Mouse (Mus musculus): ENCODE results near the gene Slc35a5. TPM values are rescaled to one million over a fixed set of nuclear protein-coding genes. Genes with fewer than 3 reads are reported as not detected.
A peak's percentile ranks its signal among the peaks of the same experiment; 100 is the strongest.

Slc35a5 gene
- polyA plus RNA-seq, 1 experiment from 2014 or later: 31.2 TPM

DNA sequence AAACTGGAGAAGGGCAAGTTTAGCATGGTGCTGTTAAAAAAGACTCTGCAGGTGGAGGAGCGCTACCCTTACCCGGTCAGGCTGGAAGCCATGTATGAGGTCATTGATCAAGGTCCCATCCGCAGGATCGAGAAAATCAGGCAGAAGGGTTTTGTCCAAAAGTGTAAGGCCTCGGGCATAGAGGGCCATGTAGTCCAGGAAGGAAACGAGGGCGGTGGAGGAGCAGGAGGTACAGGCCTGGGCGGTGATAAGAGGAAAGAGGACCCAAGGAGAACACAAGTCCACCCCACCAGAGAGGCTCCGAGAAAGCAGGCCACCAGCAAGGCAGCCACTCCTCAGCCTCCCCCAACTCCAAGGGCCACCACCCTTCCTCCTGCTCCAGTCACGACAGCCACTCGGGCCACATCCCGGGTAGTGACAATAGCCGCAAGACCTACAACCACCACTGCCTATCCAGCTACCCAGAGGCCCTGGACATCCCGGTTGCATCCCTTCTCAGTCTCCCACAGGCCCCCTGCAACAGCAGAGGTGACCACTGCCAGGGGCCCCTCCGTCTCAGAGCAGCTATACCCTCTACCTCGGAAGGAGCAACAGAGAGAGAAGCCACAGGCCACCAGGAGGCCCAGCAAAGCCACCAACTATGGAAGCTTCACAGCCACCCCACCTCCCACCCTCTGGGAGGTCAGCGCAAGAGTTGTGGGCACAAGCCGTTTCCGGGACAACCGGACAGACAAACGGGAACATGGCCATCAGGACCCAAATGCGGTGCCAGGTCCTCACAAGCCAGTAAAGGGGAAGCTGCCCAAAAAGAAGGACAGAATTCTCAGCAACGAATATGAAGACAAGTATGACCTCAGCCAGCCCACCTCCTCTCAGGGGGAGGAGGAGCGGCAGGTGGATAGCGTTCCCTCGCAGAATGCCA is 62.7 kb downstream of the Slc35a5 start:
- no peak for DNase-seq (ENCODE audit: low read depth, low spot score)
- ChIA-PET POLR2A (interaction anchor here (0.8 kb wide), 1 partner anchor 27 kb away, joined by 3 read pairs; no protein-coding TSS in a partner anchor), CTCF (interaction anchor here (0.9 to 1.6 kb wide), 3 partner anchors 26 to 370 kb away, joined by 3 to 4 read pairs (median 3); no protein-coding TSS in a partner anchor)
- in situ Hi-C loops (cut with MboI; ENCODE audit: low pct_unique_long_range_greater_than_20kb): no loop called here
- no peaks in the 10 kb centered on the region for H3K27me3 ChIP-seq
- TF ChIP-seq CTCF (IDR thresholded peaks at IDR 0.05): no peak
- ATAC-seq: no peak

DNA sequence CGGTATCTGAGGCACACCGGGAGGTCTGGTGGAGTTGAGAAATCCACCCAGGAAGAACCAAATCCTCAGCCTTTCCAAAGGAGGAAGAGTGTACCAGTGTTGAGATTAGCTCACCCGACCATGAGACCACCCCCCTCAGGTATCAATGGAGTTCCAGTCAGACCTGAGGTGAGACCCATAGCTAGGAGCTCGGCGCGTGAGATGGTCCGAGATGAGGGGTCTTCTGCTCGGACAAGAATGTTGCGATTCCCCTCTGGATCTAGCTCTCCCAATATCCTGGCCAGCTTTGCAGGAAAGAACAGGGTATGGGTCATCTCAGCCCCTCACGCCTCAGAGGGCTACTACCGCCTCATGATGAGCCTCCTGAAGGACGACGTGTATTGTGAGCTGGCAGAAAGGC is 63.5 kb downstream of the Slc35a5 start:
- no peak for ATAC-seq
- in situ Hi-C loops (cut with MboI; ENCODE audit: low pct_unique_long_range_greater_than_20kb): no loop called here
- TF ChIP-seq CTCF (IDR thresholded peaks at IDR 0.05): no peak
- DNase-seq (ENCODE audit: low read depth, low spot score): no peak
- ChIA-PET POLR2A (interaction anchor here (0.8 kb wide), 1 partner anchor 27 kb away, joined by 3 read pairs; no protein-coding TSS in a partner anchor), CTCF (interaction anchor here (0.9 to 1.6 kb wide), 3 partner anchors 27 to 369 kb away, joined by 3 to 4 read pairs (median 3); no protein-coding TSS in a partner anchor)
- no peaks in the 10 kb centered on the region for H3K27me3 ChIP-seq

GRCm38 (mm10) chr16:45094136-45094756 is 64.3 kb downstream of the Slc35a5 start:
- DNase-seq (ENCODE audit: low read depth, low spot score): no peak
- no peaks in the 10 kb centered on the region for H3K27me3 ChIP-seq
- no peak for TF ChIP-seq CTCF (IDR thresholded peaks at IDR 0.05)
- no peak for ATAC-seq
- ChIA-PET POLR2A (no interaction called here), CTCF (interaction anchor here (1.1 to 1.6 kb wide), 2 partner anchors 47 to 369 kb away, joined by 3 to 4 read pairs; no protein-coding TSS in a partner anchor)
- in situ Hi-C loops (cut with MboI; ENCODE audit: low pct_unique_long_range_greater_than_20kb): loop anchor here (5.0 kb wide), 1 partner anchor 48 kb away; no protein-coding TSS in a partner anchor

DNA sequence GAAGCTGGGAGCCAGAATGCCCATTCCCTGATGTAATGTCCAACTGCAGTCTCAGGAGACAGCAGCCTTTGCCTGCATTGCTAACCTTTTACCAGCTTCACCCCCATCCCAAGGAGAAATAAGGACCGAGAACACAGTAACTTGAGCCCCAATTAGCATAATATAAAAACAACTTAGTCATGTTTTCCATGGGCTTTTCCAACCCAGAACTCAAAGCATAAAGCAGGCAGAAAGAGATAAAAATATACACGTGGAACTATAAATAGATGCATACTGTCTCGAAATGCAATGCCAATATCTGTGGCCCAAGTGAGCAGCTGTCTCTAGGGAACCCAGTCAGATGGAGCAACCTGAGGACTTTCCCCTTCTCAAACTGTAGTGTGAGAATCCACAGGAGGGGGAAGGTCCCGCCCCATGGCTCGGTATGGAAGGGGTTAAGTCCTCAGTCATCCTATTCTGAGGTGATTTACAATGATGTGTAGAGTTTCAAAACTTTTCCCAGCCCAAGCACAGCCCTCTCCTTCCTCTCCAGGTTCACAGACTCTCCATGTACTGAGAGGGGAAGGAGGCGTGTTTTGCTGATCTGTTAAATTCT is 65.3 kb downstream of the Slc35a5 start, which contains the start of gene Ccdc80:
Gene Ccdc80 (plus strand): TSS at position 266 of the 595 bp plus-strand sequence.
- DNase-seq (ENCODE audit: low read depth, low spot score) (no peak), ATAC-seq (peak; percentile 56)
- ChIA-PET CTCF (interaction anchor here (0.8 to 1.0 kb wide), 5 partner anchors 14 to 352 kb away, joined by 3 read pairs; no protein-coding TSS in a partner anchor), POLR2A (interaction anchor here (0.8 to 1.2 kb wide), 3 partner anchors 16 to 27 kb away, joined by 3 to 6 read pairs (median 3); no protein-coding TSS in a partner anchor)
- no peaks in the 10 kb centered on the region for H3K27me3 ChIP-seq
- in situ Hi-C loops (cut with MboI; ENCODE audit: low pct_unique_long_range_greater_than_20kb): loop anchor here (5.0 kb wide), 1 partner anchor 49 kb away; no protein-coding TSS in a partner anchor
- no peak for TF ChIP-seq CTCF (IDR thresholded peaks at IDR 0.05)

DNA sequence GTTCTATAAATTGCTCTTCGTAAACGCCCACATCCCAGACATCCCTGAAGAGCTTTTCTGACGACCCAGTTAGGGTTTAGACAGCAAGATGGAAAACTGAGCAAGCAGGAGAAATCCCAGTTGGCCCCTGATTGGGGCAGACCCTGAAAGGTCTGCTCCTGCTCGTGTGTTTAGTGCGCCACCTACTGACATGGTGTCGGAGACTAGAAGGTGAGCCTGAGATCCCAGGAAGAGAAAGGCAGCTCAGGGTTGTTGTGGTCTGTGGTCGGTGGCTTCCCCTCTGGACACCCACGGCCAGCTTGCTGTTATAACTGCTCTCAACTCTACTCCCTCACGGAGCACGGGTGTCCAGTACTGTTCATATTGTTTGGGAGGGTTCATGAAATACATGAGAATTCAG is 68.5 kb downstream of the Slc35a5 start:
- ChIA-PET CTCF (interaction anchor here (0.7 to 3.9 kb wide), 38 partner anchors 9 to 365 kb away, joined by 3 to 43 read pairs (median 5); partner anchors contain the start of gene Gtpbp8), POLR2A (interaction anchor here (0.6 to 0.9 kb wide), 2 partner anchors 58 to 365 kb away, joined by 3 to 6 read pairs; no protein-coding TSS in a partner anchor)
- no peak for DNase-seq (ENCODE audit: low read depth, low spot score)
- in situ Hi-C loops (cut with MboI; ENCODE audit: low pct_unique_long_range_greater_than_20kb): loop anchor here (5.0 kb wide), 1 partner anchor 52 kb away; no protein-coding TSS in a partner anchor
- peak; percentile 92 for TF ChIP-seq CTCF (IDR thresholded peaks at IDR 0.05)
- no peaks in the 10 kb centered on the region for H3K27me3 ChIP-seq
- peak; percentile 78 for ATAC-seq

Other genes starting within 250 kb of the Slc35a5 start
- not detected for gene Cd200r3, start 215.0 kb downstream of the Slc35a5 start, polyA plus RNA-seq (2021)
- gene Ccdc80, start 65.3 kb downstream of the Slc35a5 start, polyA plus RNA-seq (2021): 153 TPM
- 44.2 TPM for gene Atg3, start 79 bp upstream of the Slc35a5 start, polyA plus RNA-seq (2021)
- gene Btla, start 65.6 kb upstream of the Slc35a5 start, polyA plus RNA-seq (2021): not detected

Data from Patski (cell line).